Mouse (Mus musculus) bone marrow macrophage, adult 2 months (primary cell): ENCODE measurements around the gene Snrpd3. TPM values are rescaled to one million over a fixed set of nuclear protein-coding genes. Genes with fewer than 3 reads are reported as not detected.
A peak's percentile ranks its signal among the peaks of the same experiment; 100 is the strongest.
"Not testable (repeated sequence)": the region's sequence is repeated elsewhere in the genome, so short reads cannot be mapped to it uniquely, and the experiment has no call there.

Experiments used
- H3K27ac ChIP-seq: 2 replicates; pipeline ENCODE4 v1.5.1; 2012; ENCODE audit warnings: low read depth, low read length; ENCODE audit not compliant: insufficient read depth
- H3K4me1 ChIP-seq: 2 replicates; pipeline ENCODE4 v1.6.1; 2012; ENCODE audit warnings: low read length; ENCODE audit not compliant: control insufficient read depth, insufficient read depth
- H3K4me3 ChIP-seq: 2 replicates; pipeline ENCODE4 v1.5.1; 2012; ENCODE audit warnings: mild to moderate bottlenecking, low read length, moderate library complexity; ENCODE audit not compliant: insufficient read depth
- CTCF ChIP-seq: IDR thresholded peaks from 2 replicates; pipeline ENCODE4 v1.5.1; 2012; ENCODE audit warnings: low read depth, mild to moderate bottlenecking, low read length, moderate library complexity
- POLR2A ChIP-seq: IDR thresholded peaks from 2 replicates; pipeline ENCODE4 v1.6.1; 2012; ENCODE audit warnings: mild to moderate bottlenecking, low read depth, low read length, borderline replicate concordance
- polyA plus RNA-seq: library from polyadenylated mRNA; stranded (reverse); fragments of >200 nt; gene quantifications from 2 replicates; pipeline ENCODE4 v1.2.4, GENCODE M21; 2012; ENCODE audit not compliant: missing spikeins, insufficient read depth, insufficient read length

Gene Snrpd3
- polyA plus RNA-seq, 1 experiment: 94.5 TPM

DNA sequence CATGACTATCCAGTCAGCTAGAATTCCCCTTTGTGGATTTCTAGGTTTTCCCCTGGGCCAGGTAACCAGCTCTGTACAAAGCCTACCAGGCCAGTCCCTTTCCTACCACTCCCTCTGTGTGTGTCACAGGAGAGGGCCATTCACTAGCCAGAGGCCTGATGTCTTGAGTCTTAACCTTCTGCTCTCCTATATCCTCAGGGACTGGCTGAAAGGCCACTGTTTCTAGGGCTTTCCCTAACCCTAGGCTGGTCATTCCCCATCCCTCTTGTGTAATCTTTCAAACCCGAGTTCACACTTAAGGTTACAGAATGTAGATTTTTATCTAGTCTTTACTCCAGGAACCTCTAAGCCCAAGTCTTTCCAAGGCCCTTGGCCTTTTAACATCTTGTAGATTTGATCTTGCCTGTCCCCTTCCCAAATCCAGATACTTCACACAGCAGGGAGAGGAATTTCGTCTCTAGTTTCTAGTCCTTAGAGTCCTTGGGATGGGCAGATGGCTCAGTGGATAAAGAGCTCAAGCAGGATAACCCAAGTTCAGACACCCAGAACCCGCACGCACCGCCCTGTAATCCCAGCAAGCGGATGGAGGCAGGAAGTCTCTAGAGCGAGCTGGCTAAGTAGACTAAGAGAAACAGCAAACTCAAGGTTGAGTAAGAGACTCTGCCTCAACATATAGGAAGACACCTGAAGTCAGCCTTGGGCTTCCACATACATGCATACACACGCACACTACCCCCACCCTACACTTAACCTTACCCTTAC lies 3.9 kb upstream of the Snrpd3 start:
- Histone ChIP-seq H3K4me1 (peaks cover 31% of the 10 kb centered on the region), H3K4me3 (no peak overlapping the region), H3K27ac (no peak overlapping the region)
- TF ChIP-seq CTCF (no peak), POLR2A (no peak)

DNA sequence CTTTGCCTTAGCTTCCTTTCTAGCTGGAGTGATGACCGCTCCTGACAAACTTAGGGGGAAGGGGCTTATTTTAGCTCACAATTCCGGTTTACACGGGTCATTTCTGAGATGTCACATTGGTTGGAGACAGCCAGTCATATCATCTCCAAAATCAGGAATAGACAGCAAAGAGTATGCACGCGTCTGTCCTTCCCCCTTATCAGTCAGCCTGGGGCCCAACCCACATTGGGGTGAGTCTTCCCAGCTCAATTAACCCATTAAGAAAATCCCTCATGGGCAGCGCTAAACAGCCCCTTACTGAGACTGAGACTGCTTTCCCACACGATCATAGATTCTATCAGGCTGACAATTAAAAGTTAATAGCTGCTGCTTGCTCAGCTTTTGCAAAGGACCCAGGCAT lies 3.0 kb upstream of the Snrpd3 start:
- no peak overlapping the region for H3K27ac ChIP-seq
- peaks cover 36% of the 10 kb centered on the region for H3K4me1 ChIP-seq
- no peak overlapping the region for H3K4me3 ChIP-seq
- TF ChIP-seq POLR2A: no peak
- no peak for TF ChIP-seq CTCF

DNA sequence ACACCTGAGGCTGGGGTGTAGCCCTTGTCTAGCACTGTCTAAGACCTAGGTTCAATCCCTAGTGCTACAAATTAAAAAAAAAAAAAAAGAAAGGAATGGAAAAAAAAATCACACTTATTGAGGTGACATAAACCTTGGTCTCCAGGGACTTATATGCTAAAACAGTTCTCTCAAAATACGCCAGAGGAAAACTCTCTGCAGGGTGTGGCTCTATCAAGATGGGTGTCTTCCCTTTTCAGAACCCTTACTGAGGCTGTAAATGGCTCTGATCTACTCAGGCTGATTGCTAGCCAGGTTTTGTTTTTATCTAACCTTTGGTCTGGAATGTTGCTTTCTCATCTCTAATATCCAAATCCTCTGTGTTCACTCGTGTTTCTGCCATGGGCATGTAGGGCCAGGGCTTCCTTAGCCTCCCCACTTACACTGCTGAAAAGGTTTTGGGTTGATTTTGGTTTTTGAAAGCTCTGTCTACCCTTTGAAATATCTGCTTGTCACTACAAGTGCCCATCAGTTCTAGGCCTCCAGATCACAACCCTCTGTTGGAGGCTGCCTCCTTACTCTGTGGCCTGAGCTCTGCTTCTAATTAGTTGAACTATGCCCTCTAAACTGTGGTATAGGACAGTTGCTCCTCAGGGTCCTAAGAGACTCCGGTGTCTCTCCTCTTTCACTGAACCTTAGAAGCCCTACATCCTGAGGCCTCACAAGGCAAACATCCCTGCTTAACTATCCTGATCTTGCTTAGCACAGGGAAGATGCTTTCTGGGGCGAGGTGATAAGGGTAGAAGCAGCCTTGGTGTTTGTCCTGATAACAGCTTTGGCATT lies 1.9 kb upstream of the Snrpd3 start:
- Histone ChIP-seq H3K27ac (no peak overlapping the region), H3K4me1 (peaks cover 45% of the 10 kb centered on the region), H3K4me3 (no peak overlapping the region)

DNA sequence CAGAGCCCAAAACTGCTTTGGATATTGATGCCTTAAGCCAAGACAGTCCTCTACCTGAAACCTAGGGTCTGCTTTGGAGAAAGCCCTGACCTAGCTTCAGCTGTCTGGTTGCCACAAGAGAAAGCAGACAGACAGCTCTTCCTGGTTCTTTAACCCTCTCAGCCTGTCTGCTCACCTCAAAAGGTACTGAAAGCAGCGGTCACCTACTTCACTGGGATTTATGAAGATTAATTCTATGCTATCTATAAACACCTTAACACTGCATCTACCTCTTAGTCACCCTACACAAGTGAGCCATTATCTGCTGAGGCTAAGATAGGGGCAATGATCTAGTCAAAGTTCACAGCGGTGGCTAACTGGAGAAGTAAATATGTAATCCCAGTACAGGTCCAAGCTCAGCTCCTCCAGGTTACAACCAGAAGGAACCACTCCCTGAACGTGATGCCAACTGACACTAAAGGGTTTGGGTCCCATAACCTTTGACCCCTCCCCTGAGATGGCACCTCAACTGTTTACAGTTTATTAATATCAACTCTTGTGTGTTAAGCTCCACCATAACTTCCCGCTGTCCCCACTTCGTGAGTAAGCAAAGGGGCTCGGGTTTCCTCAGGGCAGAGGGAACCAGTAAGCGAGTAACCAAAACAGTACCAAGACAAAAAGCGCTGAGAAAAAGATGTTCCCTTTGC lies 1.2 kb upstream of the Snrpd3 start:
- TF ChIP-seq POLR2A (no peak), CTCF (no peak)
- Histone ChIP-seq H3K27ac (no peak overlapping the region), H3K4me1 (peaks cover 50% of the 10 kb centered on the region), H3K4me3 (peak overlapping the region; percentile 71)

More for the DNA sequence above, 1.9 kb upstream of the Snrpd3 start:
- no peak for TF ChIP-seq POLR2A
- no peak for TF ChIP-seq CTCF

DNA sequence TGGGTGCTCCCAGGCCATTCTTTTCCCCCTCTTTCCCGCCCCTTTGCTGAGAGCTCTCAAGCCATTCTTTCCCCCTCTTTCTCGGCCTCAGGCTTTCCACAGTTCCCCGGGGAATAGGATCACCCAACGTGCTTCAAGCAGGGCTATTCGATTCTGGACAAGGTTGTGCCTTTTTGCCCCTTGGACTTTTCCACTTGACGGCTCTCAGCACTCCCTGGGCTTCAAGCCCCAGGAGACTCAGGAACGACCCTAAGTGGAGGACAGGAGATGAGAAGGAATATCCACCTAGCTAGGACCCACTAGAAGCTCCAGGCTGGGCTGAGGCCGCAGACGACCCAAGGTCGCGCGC lies 653 bp upstream of the Snrpd3 start:
- Histone ChIP-seq H3K4me1 (peaks cover 50% of the 10 kb centered on the region), H3K4me3 (peak overlapping the region; percentile 71), H3K27ac (peak overlapping the region; percentile 63)
- TF ChIP-seq CTCF (no peak), POLR2A (no peak)

- Histone ChIP-seq H3K27ac (peak within 1 kb of the TSS; percentile 97), H3K4me3 (peak within 1 kb of the TSS; percentile 78), H3K4me1 (peaks cover 42% of the 10 kb centered on the region)
- TF ChIP-seq POLR2A (no peak), CTCF (no peak)
These were observed 400 bp downstream of the Snrpd3 start, which contains the start of gene Gucd1 for GRCm38 (mm10) chr10:75517758-75518143. Gene Gucd1 (minus strand): TSS chr10:75517972.

- Histone ChIP-seq H3K27ac (no peak overlapping the region), H3K4me1 (peaks cover 24% of the 10 kb centered on the region)
These were observed 3.2 kb downstream of the Snrpd3 start for GRCm38 (mm10) chr10:75520581-75520980.

GRCm38 (mm10) chr10:75521643-75522042 lies 4.3 kb downstream of the Snrpd3 start:
- no peak overlapping the region for H3K4me3 ChIP-seq
- no peak overlapping the region for H3K27ac ChIP-seq
- peaks cover 19% of the 10 kb centered on the region for H3K4me1 ChIP-seq
- no peak for TF ChIP-seq POLR2A
- TF ChIP-seq CTCF: no peak

More at GRCm38 (mm10) chr10:75520581-75520980, 3.2 kb downstream of the Snrpd3 start:
- H3K4me3 ChIP-seq: no peak overlapping the region
- TF ChIP-seq CTCF (no peak), POLR2A (no peak)

DNA sequence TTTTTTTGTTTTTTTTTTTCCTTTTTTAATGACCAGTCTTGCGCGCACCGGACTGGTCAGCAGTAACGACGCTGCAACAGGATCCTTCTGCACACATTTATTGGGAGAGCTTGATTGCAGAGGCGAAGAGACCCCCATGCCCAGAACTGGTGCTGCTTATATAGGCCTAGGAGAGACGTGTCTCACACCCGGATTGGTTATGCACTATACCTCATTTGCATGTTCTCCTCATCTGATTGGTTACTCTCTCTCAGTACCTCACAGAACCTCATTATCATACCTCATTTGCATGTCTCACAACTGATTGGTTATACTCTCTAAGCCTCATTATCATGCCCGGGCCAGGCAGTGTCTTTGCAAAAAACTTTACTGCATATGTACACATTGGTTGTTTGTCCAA lies 8.1 kb downstream of the Snrpd3 start:
- not testable (repeated sequence) for H3K4me3 ChIP-seq, H3K27ac ChIP-seq
- H3K4me1 ChIP-seq: peaks cover 12% of the 10 kb centered on the region
